ENCODE assay signal across 10 mouse cellular contexts in the genomic region with DNA sequence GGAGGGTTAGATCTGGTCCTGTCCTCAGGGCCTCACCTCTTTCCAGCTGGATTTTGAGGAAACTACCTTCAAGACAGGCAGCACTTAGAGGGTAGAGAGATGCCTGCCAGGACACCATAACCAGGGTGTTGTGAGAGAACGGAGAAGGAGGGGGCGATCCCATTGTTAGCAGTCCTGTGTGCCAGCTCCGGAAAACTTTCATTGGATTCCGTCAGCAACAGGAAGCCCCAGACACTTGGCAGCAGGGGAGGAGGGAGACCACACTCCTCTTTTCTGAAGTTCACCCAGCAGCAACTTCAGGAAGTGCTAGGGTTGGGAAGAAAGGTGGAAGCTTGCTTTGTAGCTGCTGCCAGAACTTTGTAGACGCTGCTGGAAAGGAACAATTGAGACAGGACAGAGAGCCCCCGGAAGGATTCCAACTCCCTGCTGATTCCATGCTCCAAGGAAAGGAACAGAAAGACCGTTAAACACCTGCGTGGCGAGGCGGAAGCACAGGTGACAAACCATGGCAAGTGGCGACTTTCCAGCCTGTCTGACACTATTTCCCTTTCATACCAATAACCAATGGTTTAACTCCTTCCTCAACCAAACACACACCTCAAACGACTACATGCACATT.
DNase-seq lines count a peak whose midpoint lies in the region; ATAC-seq and TF ChIP-seq lines count a peak whose summit lies in the region.
"Had no signal": no experiment of that assay in that cellular context is flagged by ENCODE, and none has a peak within 500 bp of the region (broad histone marks: within the 10 kb centered on the region; RNA-seq: fewer than 3 reads in every experiment).

No protein-coding gene starts in this region.

- intact Hi-C loops in gastrocnemius, adult 2 months (cut with DNase I): no loop called here

- TF ChIP-seq CTCF in gastrocnemius, adult 2 months (IDR thresholded peaks at IDR 0.05): no peak
- TF ChIP-seq CTCF in lung, embryonic 14.5 days (IDR thresholded peaks at IDR 0.05; ENCODE audit: low read depth): no peak

- H3K27me3 ChIP-seq in lung, embryonic 14.5 days (ENCODE audit: insufficient read depth, low read length): no peaks in the 10 kb centered on the region
- H3K27me3 ChIP-seq in hindbrain, embryonic 16.5 days (replicated peaks; ENCODE audit: control insufficient read depth, insufficient read depth, low read length): no peaks in the 10 kb centered on the region
- H3K27me3 ChIP-seq in neural tube, embryonic 15.5 days (replicated peaks): no peaks in the 10 kb centered on the region

- peaks cover 10% of the 10 kb centered on the region for H3K4me1 ChIP-seq in lung, embryonic 14.5 days (ENCODE audit: insufficient read depth)
- H3K4me1 ChIP-seq in hindbrain, embryonic 16.5 days (ENCODE audit: control insufficient read depth, insufficient read depth, low read depth, low read length): peaks cover 3% of the 10 kb centered on the region; the same call in 1 of the 2 replicates
- peaks cover 3% of the 10 kb centered on the region; the same call in 1 of the 2 replicates for H3K4me1 ChIP-seq in neural tube, embryonic 15.5 days

- ATAC-seq in lung, embryonic 14.5 days (ENCODE audit: insufficient read depth): peak; percentile 52; the same call in 1 of the 2 replicates
- ATAC-seq in hindbrain, embryonic 16.5 days: peak; percentile 50; the same call in 1 of the 2 replicates
- no peak for ATAC-seq in neural tube, embryonic 15.5 days (ENCODE audit: low FRiP score)
- no peak for ATAC-seq in cerebellum, adult (ENCODE audit: insufficient number of reproducible peaks, low FRiP score, low TSS enrichment)

- no peaks in the 10 kb centered on the region for H3K36me3 ChIP-seq in lung, embryonic 14.5 days (ENCODE audit: insufficient read depth)
- H3K36me3 ChIP-seq in hindbrain, embryonic 16.5 days (ENCODE audit: control insufficient read depth, insufficient read depth, low read length): no peaks in the 10 kb centered on the region
- no peaks in the 10 kb centered on the region for H3K36me3 ChIP-seq in neural tube, embryonic 15.5 days

- DNase-seq in gastrocnemius, adult 2 months: no peak
- DNase-seq in gastrocnemius, adult 8-10 months (ENCODE audit: low spot score in 2 of 2): no peak
- DNase-seq in lung, embryonic 14.5 days: peak; percentile 67
- no peak for DNase-seq in lung, postnatal 25 days (ENCODE audit: low spot score)
- no peak for DNase-seq in right cerebral cortex, adult 2 months (ENCODE audit: low spot score in 2 of 2)
- DNase-seq: gastrocnemius, postnatal 14 days; liver had no signal

- H3K4me2 ChIP-seq in lung, embryonic 14.5 days: peak overlapping the region; percentile 36
- H3K4me2 ChIP-seq in hindbrain, embryonic 16.5 days (ENCODE audit: low read length): peak overlapping the region; percentile 2
- H3K4me2 ChIP-seq in neural tube, embryonic 15.5 days: peak overlapping the region; percentile 28

- no peak overlapping the region; the same call in 1 of the 2 replicates for H3K4me3 ChIP-seq in gastrocnemius, adult 2 months
- no peak overlapping the region for H3K4me3 ChIP-seq in lung, embryonic 14.5 days (ENCODE audit: low read depth, low read length)
- H3K4me3 ChIP-seq in hindbrain, embryonic 16.5 days (ENCODE audit: low read length): no peak overlapping the region
- no peak overlapping the region for H3K4me3 ChIP-seq in neural tube, embryonic 15.5 days (replicated peaks)

- H3K27ac ChIP-seq in gastrocnemius, adult 2 months: peak overlapping the region; percentile 64
- H3K27ac ChIP-seq in lung, embryonic 14.5 days (ENCODE audit: low read depth): peak overlapping the region; percentile 86
- peak overlapping the region; percentile 49; the same call in 1 of the 2 replicates for H3K27ac ChIP-seq in hindbrain, embryonic 16.5 days (ENCODE audit: low read depth, low read length)
- H3K27ac ChIP-seq in neural tube, embryonic 15.5 days (replicated peaks): no peak overlapping the region

- WGBS in lung, embryonic 14.5 days: 26% methylated on average over 12 of the region's 12 CpGs
- 15% methylated on average over 12 of the region's 12 CpGs for WGBS in hindbrain, embryonic 16.5 days
- 28% methylated on average over 12 of the region's 12 CpGs for WGBS in neural tube, embryonic 15.5 days

- no peaks in the 10 kb centered on the region for H3K9me3 ChIP-seq in lung, embryonic 14.5 days (ENCODE audit: low read depth, low read length)
- no peaks in the 10 kb centered on the region for H3K9me3 ChIP-seq in hindbrain, embryonic 16.5 days (ENCODE audit: control insufficient read depth, low read length)
- H3K9me3 ChIP-seq in neural tube, embryonic 15.5 days (replicated peaks): no peaks in the 10 kb centered on the region

- H3K9ac ChIP-seq in lung, embryonic 14.5 days: no peak overlapping the region
- H3K9ac ChIP-seq in hindbrain, embryonic 16.5 days (ENCODE audit: low read depth, low read length): no peak overlapping the region
- no peak overlapping the region for H3K9ac ChIP-seq in neural tube, embryonic 15.5 days (replicated peaks)

Comparison
In these comparisons a context has a peak if more than half of its experiments do, and no peak if none do; other contexts are left out.
1. ATAC-seq: peak in lung, embryonic 14.5 days (single experiment) and hindbrain, embryonic 16.5 days (single experiment); none in neural tube, embryonic 15.5 days (single experiment) and cerebellum, adult (single experiment).
2. Peak in every context shown above with its lines, with median percentiles within 50 percentile points of each other: H3K4me2 ChIP-seq.